In the genomic region with DNA sequence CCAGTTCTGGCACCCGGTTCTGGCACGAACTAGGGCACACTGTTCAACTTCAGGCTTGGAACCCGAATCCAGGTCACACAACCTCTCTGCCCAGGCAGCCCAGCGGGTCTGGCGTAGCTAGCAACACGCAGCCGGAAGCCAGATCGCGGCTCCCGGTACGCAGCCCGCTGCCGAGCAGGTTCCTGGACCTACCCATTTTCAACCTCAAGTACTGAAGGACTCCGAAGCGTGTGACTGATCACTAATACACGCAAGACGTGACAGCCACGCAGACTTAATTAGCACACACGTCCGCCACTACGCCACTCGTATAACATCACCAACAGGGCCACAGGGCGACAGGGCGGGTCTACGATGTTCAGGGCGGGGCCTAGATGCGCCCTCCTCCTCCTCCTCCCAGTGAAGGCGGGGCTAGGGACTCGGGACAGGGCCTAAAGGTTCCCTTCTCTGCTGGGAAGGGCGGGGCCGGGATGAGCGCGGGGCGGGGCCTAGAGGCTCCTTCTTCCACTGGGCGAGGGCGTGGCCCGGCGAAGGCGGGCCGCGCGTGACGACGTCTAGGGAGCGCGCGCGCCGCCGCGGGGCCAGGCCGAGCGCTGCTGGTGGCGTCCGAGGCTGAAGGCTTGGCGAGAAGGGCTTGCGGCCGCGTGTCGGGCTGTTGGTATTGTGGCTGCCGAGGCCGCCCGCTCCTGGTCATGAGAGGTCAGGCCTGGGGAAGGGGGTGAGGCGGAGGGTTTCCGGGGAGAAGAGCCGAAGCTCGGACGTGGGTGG, we compare ENCODE assay signal across 8 mouse cellular contexts. TPM values are rescaled to one million over a fixed set of nuclear protein-coding genes. Genes with fewer than 3 reads are reported as not detected.
DNase-seq lines count a peak whose midpoint lies in the region; ATAC-seq lines count a peak whose summit lies in the region.

A gene (plus strand): TSS at position 557 of the 768 bp plus-strand sequence.

- peak within 1 kb of the TSS; percentile 84 for H3K9ac ChIP-seq in heart, embryonic 14.5 days (ENCODE audit: low read length)
- H3K9ac ChIP-seq in liver, embryonic 13.5 days, result peak within 1 kb of the TSS; percentile 82
- peak within 1 kb of the TSS; percentile 92 for H3K9ac ChIP-seq in stomach, embryonic 16.5 days (ENCODE audit: low read length)

- peak; percentile 94 for ATAC-seq in CD4-positive, CD25-positive, alpha-beta regulatory T cell, adult 4 months
- ATAC-seq in heart, embryonic 14.5 days (ENCODE audit: insufficient number of reproducible peaks, insufficient read depth, low FRiP score, low read depth), result peak; percentile 98
- ATAC-seq in liver, embryonic 13.5 days (ENCODE audit: low read depth), result peak; percentile 98
- peak; percentile 99 for ATAC-seq in stomach, embryonic 16.5 days (ENCODE audit: insufficient read depth, low FRiP score)

- H3K36me3 ChIP-seq in heart, embryonic 14.5 days (ENCODE audit: control insufficient read depth, insufficient read depth, low read length), result peaks cover 19% of the 10 kb centered on the region
- H3K36me3 ChIP-seq in liver, embryonic 13.5 days, result peaks cover under 1% of the 10 kb centered on the region; the same call in 1 of the 2 replicates
- H3K36me3 ChIP-seq in stomach, embryonic 16.5 days (ENCODE audit: control insufficient read depth, insufficient read depth, low read length), result no peaks in the 10 kb centered on the region

- H3K4me2 ChIP-seq in heart, embryonic 14.5 days (ENCODE audit: low read length), result peak within 1 kb of the TSS; percentile 82
- H3K4me2 ChIP-seq in liver, embryonic 13.5 days, result peak within 1 kb of the TSS; percentile 86
- H3K4me2 ChIP-seq in stomach, embryonic 16.5 days (ENCODE audit: low read depth, low read length), result peak within 1 kb of the TSS; percentile 70

- H3K4me1 ChIP-seq in heart, embryonic 14.5 days (ENCODE audit: control insufficient read depth in 2 of 2, insufficient read depth in 2 of 2, low read length in 2 of 2), result peaks cover 4 to 7% of the 10 kb centered on the region in 2 experiments
- peaks cover 21% of the 10 kb centered on the region for H3K4me1 ChIP-seq in liver, embryonic 13.5 days (replicated peaks)
- H3K4me1 ChIP-seq in stomach, embryonic 16.5 days (ENCODE audit: control insufficient read depth, insufficient read depth, low read length), result peaks cover 9% of the 10 kb centered on the region

- DNase-seq in c-Kit-negative CD71-positive TER-119-positive erythroid progenitor cells, embryonic 14.5 days (ENCODE audit: low read depth, low spot score), result peak; percentile 99
- peak; percentile 96 for DNase-seq in fibroblast of lung, adult 2 months (ENCODE audit: low read depth)
- DNase-seq in kidney, postnatal 14 days, result peak; percentile 99
- peak; percentile 99 for DNase-seq in liver, embryonic 13.5 days
- peak; percentile 97 for DNase-seq in neural tube, embryonic 10.5 days (ENCODE audit: extremely low spot score, low spot score)

- no peaks in the 10 kb centered on the region for H3K9me3 ChIP-seq in heart, embryonic 14.5 days (ENCODE audit: control insufficient read depth, low read length)
- H3K9me3 ChIP-seq in liver, embryonic 13.5 days (replicated peaks), result no peaks in the 10 kb centered on the region
- H3K9me3 ChIP-seq in stomach, embryonic 16.5 days (replicated peaks; ENCODE audit: control insufficient read depth, low read length), result no peaks in the 10 kb centered on the region

- peak within 1 kb of the TSS; percentile 59 to 68 for H3K4me3 ChIP-seq in heart, embryonic 14.5 days (ENCODE audit: control insufficient read depth in 1 of 2, insufficient read depth in 1 of 2, low read depth in 1 of 2, low read length in 2 of 2)
- peak within 1 kb of the TSS; percentile 70 for H3K4me3 ChIP-seq in liver, embryonic 13.5 days (replicated peaks)
- peak within 1 kb of the TSS; percentile 82 for H3K4me3 ChIP-seq in stomach, embryonic 16.5 days (replicated peaks; ENCODE audit: low read length)

- WGBS in heart, embryonic 14.5 days, result 0% methylated on average over 68 of the region's 68 CpGs
- under 1% methylated on average over 68 of the region's 68 CpGs for WGBS in liver, embryonic 13.5 days (ENCODE audit: insufficient replicate concordance)
- under 1% methylated on average over 68 of the region's 68 CpGs for WGBS in stomach, embryonic 16.5 days

- no peaks in the 10 kb centered on the region for H3K27me3 ChIP-seq in heart, embryonic 14.5 days (ENCODE audit: control insufficient read depth, insufficient read depth, low read length)
- H3K27me3 ChIP-seq in liver, embryonic 13.5 days, result no peaks in the 10 kb centered on the region
- H3K27me3 ChIP-seq in stomach, embryonic 16.5 days (ENCODE audit: control insufficient read depth, insufficient read depth, low read length), result no peaks in the 10 kb centered on the region

- H3K27ac ChIP-seq in heart, embryonic 14.5 days (replicated peaks in 1 of 2; ENCODE audit: control insufficient read depth in 1 of 2, insufficient read depth in 1 of 2, low read depth in 2 of 2, low read length in 2 of 2), result peak within 1 kb of the TSS; percentile 86 to 90
- peak within 1 kb of the TSS; percentile 74 for H3K27ac ChIP-seq in liver, embryonic 13.5 days
- H3K27ac ChIP-seq in stomach, embryonic 16.5 days (ENCODE audit: low read length), result peak within 1 kb of the TSS; percentile 90

RNA-seq across cellular contexts. Expression of the gene that starts here (rescaled TPM):
- 10 to 100 TPM; 46.0 to 49.9 TPM for polyA plus RNA-seq in CD4-positive, CD25-positive, alpha-beta regulatory T cell, adult 4 months (2017; shearing (Covaris generic))
- polyA plus RNA-seq in heart, embryonic 14.5 days (2014; fragmentation: Nextera tagmentation; extraction: Ambion mirVana), result 45.6 and 46.6 TPM in 2 replicates
- polyA plus RNA-seq in liver, embryonic 13.5 days (2015; fragmentation: Nextera tagmentation; extraction: Ambion mirVana), result 17.8 and 22.6 TPM in 2 replicates
- 62.9 and 68.1 TPM in 2 replicates for polyA plus RNA-seq in stomach, embryonic 16.5 days (2015; fragmentation: Nextera tagmentation; extraction: Ambion mirVana)

Comparison
In these comparisons a context has a peak if more than half of its experiments do, and no peak if none do; other contexts are left out.
1. Peak in every context shown above with its lines: DNase-seq, ATAC-seq, H3K4me3 ChIP-seq and H3K27ac ChIP-seq.